Mouse (Mus musculus) frontal cortex, postnatal 14 days (tissue): Measurements from ENCODE around the gene Mpv17l.
"Not testable (repeated sequence)": the region's sequence is repeated elsewhere in the genome, so short reads cannot be mapped to it uniquely, and the experiment has no call there.

ENCODE experiments used
- DNase-seq, 2 experiments: peaks; one replicate each; pipeline ENCODE4 v3.0.0; 2022; ENCODE audit warnings: low spot score in 2 of 2

The Mpv17l gene

DNA sequence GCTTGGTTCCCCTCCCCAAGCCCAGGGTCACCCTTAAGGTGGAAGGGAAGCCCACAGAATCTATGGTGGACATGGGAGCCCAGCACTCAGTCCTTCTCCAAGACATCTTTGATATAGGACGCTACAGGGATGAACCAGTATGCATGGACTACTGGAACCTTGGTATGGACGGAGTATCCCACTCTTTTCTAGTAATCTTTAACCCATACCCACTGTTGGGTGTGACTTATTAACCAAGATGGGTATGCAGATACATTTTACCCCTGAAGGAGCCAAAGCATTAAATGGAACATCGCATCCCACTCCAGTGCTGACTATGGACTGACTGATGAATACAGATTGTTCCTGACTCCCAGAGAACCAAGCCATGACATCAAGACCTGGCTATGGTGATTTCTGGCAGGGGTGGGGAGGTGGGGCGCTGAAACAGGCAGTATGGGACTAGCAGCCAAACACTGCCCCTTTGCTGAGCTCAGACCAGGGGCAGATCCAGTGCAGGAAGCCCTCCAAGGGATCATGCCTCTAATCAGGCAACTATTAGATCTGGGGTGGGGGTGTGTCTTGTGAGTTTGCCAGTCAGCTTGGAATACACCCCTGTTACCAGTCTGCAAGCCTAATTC, 24.6 kb downstream of the Mpv17l start:
- no peak for DNase-seq

DNA sequence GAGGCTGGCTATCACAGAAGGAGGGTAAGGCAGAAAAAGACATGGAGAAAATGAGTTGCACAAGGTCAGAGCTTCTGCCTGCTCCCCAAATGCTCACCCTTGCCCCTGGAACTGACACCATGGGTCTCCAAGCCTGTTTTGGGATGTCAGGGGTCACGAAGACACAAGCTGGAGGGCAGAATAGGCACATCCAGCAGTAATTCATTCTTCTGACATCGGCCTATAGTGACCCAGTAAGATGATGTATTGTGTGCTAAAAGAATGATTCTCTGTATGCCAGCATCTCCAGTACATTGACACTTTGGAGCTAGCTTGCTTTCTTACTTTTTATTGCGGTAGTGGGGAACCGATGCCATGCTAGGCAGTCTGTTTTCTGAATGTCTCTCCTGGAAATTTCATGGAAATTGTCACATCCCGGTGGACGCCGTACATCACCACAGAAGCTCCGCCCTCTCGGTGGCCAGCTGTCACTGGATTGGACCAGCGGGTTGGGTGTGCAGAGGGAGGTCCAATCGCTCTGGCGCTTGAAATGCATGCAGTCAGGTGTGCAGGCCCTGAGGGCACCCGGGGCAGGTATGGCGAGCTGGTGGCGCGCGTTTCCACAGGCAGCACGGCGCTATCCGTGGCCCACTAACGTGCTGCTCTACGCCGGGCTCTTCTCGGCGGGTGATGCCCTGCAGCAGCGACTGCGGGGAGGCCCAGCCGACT, 37.3 kb downstream of the Mpv17l start:
- peak; percentile 73 to 76 for DNase-seq

DNA sequence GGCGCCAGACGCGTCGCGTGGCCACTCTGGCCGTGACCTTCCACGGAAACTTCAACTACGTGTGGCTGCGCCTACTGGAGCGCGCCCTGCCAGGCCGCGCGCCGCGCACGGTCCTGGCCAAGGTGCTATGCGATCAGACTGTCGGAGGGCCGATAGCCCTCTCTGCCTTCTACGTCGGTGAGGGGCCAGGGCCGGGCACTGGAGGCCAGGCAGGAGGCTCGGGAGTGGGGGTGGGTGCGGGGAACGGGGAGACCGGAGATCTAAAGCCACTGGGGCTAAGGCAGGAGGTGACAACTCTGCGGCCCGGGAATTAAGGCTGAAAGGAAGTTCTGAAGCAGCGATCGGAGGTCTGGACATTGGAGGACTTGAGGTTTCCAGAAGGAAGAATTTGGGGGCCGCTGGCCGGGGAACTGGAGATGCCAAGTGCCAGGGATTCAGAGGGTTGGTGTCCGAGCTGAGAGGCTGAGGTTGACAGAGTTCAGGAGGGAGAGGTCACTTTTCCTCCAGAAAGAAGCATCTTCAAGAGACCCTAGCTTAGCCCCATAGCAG, 38.0 kb downstream of the Mpv17l start:
- no peak for DNase-seq

DNA sequence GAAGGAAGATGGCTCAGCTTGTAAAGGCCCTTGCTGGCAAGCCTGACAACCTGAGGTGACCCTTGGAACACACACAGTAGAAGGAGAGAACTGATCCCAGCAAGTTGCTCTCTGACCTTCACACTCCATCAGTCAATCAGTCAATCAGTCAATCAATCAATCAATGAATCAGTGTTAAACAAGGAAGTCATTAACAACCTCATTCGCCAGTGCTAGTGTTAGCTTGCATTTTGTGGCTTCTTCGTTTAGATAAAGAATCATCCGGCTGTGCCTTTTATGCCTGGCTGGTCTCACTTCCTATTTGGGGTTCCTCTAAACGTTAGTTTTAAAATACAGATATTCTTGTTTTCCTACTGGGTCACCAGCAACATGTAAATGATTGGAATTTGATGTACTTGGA, 41.2 kb downstream of the Mpv17l start:
- DNase-seq: no peak

DNA sequence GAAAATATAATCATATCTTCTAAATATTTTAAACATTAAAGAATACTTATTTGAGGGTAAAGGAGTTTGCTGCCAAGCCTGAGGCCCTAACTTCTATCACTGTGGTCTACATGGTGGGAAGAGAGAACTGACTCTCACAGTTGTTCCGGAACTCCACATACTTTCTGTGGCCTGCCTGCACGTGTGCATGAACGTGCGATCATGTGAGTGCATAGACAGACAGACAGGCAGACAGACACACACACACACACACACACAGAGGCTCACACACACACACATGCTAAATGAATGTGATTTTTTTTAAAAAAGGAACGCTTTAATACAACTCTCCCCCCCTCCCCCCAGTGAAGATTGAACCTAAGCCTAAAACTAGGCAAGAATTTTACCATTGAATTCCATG, 41.8 kb downstream of the Mpv17l start:
- DNase-seq: no peak

DNA sequence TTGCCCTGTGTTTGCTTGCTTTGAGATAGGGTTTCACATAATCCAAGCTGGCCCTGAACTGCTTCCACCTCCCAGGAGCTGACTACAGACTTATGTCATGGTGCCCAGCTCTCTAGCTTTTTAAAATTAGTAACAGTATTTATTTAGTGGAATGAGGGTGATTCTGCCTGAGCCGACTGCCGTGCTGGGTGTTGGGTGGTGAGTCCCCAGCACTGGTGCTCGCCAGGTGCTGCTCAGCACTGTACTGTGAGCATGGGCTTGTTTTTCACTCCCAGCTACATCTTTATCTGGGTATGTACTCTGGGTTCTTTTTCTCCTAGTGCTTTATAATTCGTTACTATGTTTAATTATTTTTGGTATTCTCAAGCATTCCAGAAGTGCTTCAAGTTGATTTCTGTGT, 42.2 kb downstream of the Mpv17l start:
- no peak for DNase-seq

DNA sequence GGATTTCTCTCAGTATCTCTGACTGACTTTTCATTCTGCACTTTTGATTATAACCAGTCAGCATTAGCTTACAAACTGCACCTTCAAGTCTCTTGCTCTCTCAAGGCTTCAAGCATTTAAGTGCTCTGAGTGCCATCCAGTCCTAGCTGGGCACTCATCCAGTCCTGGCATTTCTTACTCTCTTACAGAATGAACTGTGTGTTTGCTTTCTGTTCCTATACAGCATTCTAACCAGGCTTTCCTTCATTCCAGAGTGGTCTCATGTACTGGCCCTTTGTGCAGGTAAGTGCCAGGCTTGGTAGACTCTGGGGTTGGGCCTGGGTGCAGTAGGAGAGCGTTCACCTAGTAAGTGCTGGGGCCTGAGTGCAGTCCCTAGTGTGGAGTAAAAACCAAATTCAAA, 43.3 kb downstream of the Mpv17l start:
- DNase-seq: no peak

DNA sequence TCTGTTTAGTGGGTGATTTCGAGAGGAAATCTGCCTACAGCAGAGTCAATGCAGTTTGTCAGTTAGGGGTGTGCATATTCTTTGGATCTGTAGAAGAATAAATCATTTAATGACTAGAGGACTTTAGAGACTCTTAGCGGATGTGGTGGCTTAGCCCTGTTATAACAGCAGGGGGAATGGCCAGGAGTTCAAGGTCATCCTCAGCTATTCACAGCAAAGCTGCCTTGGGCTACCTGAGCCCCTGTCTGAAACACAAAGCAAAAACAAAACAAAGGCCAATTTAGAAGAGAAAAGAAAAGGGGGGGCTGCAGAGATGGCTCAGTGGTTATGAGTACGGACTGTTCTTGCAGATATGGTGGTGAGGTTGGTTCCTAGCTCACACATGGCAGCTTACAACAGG, 48.3 kb downstream of the Mpv17l start:
- DNase-seq: no peak

DNA sequence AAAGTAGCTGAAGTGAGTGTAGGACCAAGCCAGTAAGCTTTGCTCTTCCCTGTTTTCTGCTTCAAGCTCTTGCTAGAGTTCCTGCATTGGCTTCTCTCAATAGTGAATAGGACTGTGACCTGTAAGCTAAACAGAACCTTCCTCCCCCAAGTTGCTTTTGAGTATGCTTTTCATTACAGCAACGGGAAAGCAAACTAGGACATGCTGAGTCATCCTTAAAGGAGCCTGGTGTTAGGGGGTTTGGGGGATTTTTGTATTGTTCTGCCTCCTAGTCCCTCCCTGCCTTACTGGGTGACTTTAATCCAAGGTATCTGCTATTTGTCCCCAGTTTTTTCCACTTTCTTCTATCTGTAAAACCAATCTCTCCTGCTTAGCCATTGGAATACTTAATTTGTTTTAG, 59.1 kb downstream of the Mpv17l start:
- no peak for DNase-seq

DNA sequence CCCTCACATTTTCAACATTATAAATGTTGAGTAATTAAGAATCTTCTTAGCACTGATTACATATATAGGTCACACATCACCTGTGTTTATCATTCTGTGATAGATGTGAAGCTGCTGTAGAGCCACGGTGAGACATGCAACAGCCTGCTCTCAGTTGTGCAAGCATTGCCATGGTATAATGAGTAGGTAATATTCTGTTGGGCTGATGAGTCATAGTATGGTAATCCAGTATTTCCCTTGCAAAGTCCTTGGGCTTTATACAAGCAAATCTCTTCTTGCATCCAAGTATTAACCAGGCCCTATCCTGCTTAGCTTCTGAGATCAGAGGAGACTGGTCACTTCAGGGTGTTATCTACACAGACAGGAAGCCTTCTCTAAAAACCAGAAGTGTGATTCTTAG, 66.1 kb downstream of the Mpv17l start:
- no peak for DNase-seq

DNA sequence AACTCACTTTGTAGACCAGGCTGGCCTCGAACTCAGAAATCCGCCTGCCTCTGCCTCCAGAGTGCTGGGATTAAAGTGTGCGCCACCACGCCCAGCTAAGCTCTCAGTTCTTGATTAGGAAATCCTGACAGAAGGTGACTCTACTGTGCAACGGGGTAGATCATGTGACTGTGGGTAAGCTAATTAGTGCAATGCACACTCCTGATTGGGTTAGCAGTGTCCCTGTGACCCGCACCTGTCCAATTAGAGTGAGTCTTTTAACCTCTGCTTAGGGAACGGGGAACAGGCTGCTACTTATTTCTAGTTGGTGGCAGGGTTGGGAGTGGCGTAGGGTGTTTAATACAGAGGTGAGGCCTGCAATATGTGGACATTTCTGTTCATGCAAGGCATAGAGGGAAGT, 69.1 kb downstream of the Mpv17l start:
- no peak for DNase-seq

DNA sequence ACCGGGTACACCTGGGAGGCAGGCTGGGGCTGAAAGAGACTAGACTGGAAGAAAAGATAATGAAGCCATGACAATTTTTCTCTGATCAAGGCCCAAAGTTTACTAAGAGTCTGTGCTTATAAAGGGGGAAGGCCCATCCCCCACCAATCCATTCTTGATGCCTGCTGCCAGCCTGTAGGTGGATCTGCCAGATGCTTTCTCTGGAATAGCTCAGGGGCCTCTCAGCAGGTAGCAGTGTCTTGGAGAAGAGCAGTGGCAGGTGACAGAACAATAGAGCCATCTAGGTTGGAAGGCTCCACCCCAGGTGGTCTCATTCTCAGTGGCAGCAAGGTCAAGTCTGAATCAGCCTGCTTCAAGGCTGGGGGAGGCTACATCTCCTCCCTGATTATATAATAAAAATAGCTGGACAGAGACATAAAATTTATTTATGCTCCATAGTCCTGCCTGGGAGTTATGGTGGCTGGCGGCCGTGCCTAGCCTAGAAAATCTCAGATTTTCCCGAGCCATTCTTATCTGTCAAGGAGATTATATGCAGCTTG, 73.5 kb downstream of the Mpv17l start:
- not testable (repeated sequence) for DNase-seq

DNA sequence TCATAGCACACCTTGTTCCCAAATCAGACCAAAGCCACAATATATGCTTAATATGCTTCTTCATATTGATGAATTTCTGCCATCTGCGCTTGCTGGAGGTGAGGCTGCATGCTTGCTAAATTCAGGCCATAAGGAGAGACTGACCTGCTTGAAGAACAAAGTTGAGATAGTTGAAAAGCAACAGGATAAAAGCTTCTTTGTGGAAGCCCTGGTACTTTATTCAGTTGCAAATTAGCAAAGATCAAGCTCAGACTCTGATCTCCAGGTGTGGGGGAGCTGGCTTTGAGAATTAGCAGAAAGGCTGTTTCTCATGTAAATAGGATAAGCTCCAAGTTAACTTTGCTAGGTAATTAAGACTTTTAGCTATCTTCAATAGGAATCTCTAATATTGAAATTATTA, 74.1 kb downstream of the Mpv17l start:
- not testable (repeated sequence) for DNase-seq

DNA sequence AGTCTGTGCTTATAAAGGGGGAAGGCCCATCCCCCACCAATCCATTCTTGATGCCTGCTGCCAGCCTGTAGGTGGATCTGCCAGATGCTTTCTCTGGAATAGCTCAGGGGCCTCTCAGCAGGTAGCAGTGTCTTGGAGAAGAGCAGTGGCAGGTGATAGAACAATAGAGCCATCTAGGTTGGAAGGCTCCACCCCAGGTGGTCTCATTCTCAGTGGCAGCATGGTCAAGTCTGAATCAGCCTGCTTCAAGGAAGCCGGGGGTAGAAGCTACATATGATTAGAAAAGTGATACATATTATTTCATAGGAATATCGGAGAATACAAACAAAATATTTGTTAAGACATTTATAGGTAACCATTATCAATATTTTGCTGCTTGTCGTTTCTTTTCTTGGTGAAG, 78.8 kb downstream of the Mpv17l start:
- DNase-seq: not testable (repeated sequence)

DNA sequence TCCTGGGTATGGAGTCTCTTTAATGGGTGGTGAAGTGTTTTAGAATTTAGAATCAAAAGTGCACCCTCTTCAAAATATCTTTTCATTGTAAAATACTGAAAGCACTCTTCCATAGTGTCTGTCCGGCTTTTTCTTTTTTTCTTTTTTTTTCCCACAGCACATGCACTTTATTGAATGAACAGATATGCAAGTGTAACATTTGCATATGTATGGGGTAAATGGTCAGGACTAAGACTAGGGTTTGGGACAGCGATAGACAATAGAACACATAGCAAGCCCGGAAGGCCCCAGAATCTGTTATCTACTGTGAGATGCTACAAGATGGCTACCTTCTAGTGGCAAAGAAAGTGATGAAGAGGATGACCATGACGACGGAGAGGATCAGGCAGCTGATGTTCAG, 80.2 kb downstream of the Mpv17l start:
- DNase-seq: no peak

DNA sequence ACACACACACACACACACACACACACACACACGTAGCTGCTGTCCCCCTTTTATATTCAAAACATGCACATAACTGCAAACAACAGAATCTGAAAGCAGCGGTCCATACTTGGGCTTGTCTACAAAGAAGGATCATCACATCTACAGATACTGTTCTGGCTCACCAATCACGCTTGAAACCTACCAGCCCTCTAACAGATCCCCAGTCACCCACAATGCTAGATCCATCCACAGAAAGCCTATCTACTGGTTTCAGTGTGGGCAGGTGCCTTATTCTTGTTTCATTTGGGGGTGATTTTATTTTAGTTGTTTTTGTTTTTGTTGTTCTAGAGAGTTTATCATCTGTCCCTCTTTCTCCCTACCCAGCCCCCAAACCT, 83.2 kb downstream of the Mpv17l start:
- peak in 1 of 2 experiments; percentile 10 for DNase-seq

DNA sequence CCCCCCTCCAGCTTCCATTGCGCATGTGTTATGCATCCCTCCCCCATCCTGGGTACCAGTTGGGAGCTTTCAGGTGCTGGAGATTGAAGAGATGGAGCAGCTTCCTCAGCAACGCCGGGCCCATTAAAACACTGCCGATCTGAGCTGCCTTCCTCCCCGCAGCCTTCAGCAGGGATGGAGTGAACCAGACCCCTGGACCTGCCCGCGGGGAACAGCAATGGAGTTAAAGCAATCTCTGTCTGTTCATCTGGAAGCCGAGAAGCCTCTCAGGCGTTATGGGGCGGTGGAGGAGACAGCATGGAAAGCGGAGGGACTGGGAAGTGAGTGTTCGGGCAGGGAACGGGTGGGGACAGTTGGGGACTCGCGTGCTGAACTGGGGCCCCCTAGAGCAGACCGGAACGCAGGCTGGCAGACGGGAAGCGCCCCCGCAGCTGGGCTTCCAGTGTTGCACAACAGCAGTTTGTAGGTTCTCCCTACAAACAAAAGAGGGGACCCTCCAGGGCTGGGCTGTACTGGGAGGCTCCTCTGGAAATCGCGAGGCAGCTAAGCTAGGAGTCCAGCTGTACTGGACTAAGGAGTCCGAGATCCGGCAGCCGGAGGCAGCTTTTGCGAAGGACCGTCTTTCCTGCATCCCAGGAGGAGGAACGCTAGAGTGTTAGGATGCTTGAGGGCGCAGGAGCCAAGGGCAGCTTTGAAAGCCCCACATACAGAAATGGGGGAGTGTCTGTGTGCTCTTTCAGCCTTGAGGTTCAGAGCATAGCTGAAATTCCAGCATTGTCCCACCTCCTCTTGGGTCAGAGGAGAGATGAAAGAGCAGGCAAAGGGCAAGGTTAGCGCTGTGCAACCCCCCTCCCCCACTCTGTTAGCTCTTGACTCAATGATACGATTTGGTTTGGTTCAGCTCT, 83.9 kb downstream of the Mpv17l start, which contains the start of the genes 2900011O08Rik and Ifitm7:
2900011O08Rik (plus strand) TSS at position 31 of the 905 bp plus-strand sequence.
Ifitm7 (minus strand) TSS at position 315 of the 905 bp plus-strand sequence.
- DNase-seq: peak; percentile 32 to 52

DNA sequence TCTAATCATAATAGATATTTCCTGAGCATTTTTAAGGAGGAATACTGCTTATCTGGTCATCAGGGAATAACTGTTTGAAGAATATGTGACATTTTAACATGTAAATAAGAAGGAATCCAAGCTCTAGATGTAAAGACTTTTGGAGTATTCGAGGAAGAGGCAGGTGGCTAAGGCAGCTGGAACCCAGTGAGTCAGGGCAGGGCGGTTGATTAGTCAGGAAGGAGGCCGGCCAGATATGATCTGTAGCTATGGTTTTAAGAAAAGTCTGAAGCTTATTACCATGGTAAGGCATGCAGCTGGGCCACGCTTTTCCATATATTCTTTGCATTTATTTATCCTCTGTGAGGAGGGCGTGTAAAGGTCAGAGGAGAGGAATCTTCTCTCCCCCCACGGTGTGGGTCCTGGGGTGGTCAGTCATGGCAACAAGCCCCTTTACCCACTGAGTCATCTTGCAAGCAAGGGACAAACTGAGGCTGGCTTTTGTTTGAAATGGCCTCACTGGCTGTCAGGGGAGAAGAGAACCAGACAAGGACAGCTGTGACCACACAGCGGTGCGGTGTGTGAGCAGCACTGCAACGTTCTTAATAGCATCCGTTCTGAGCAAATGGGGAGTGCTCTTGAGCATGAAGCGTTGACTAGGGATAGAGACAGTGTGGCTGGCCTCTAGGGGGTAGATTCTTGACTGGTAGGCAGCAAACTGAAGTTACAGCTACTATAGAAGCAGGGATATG, 89.7 kb downstream of the Mpv17l start:
- DNase-seq: no peak

DNA sequence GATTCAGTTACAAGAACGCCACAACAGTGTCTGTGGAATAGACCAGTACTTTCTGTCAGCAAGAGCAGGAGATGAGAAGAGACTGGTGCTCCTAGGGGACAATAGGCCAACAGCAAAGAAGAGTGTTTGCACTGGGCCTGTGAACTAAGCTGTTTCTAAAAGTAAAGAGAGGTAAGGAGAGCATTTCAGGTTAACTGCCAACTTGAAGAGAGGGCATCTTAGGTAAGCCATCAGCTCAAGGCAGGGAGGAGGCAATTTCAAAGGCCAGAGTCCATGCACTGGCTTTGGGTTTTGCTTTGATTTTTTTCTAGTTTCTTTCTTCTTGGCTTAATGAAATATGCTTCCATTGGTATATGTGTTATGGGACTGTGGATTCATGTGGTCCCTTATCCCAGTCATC, 91.1 kb downstream of the Mpv17l start:
- no peak for DNase-seq

DNA sequence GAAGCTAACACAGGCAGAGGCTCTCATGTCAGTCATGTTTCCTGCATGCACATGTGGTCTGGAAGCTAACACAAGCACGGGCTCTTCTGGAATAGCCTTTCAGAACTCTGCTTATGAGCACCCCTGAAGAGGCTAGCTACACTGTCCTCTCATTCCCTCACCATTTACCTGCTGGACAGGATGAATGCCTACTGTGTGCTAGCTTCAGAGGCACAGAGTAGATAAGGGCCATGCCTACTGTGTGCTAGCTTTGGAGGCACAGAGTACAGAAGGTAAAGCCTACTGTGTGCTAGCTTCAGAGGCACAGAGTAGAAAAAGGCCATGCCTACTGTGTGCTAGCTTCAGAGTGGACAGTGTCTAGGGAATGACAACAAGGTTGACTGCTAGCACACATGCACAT, 91.5 kb downstream of the Mpv17l start:
- DNase-seq: no peak
